Mouse (Mus musculus): ENCODE results near the gene Tbxa2r. TPM values are rescaled to one million over a fixed set of nuclear protein-coding genes. Genes with fewer than 3 reads are reported as not detected.

The Tbxa2r gene
- polyA plus RNA-seq, 1 experiment from 2014 or later = 3.6 TPM

GRCm38 (mm10) chr10:81289811-81290210, 38.7 kb upstream of the Tbxa2r start:
- H3K4me3 ChIP-seq (replicated peaks; ENCODE audit: low read length) = no peak overlapping the region
- WGBS = 61% methylated on average over 14 of the region's 14 CpGs
- H3K27ac ChIP-seq (ENCODE audit: low read length) = no peak overlapping the region
- H3K27me3 ChIP-seq (replicated peaks; ENCODE audit: control insufficient read depth, insufficient read depth, low read length) = peaks cover under 1% of the 10 kb centered on the region
- no peaks in the 10 kb centered on the region for H3K36me3 ChIP-seq (ENCODE audit: control insufficient read depth, insufficient read depth)
- H3K9me3 ChIP-seq (ENCODE audit: control insufficient read depth, low read length) = no peaks in the 10 kb centered on the region
- H3K4me1 ChIP-seq (replicated peaks; ENCODE audit: control insufficient read depth, insufficient read depth, low read length) = peaks cover 38% of the 10 kb centered on the region
- H3K9ac ChIP-seq (replicated peaks; ENCODE audit: low read depth, low read length) = no peak overlapping the region
- no peak overlapping the region for H3K4me2 ChIP-seq (ENCODE audit: low read length)
- no peak for ATAC-seq

GRCm38 (mm10) chr10:81290698-81291460, 37.7 kb upstream of the Tbxa2r start:
- no peak for ATAC-seq
- Histone ChIP-seq H3K9ac (replicated peaks; ENCODE audit: low read depth, low read length) (no peak overlapping the region), H3K27me3 (replicated peaks; ENCODE audit: control insufficient read depth, insufficient read depth, low read length) (no peaks in the 10 kb centered on the region), H3K4me2 (ENCODE audit: low read length) (no peak overlapping the region), H3K4me1 (replicated peaks; ENCODE audit: control insufficient read depth, insufficient read depth, low read length) (peaks cover 36% of the 10 kb centered on the region), H3K9me3 (ENCODE audit: control insufficient read depth, low read length) (no peaks in the 10 kb centered on the region), H3K36me3 (ENCODE audit: control insufficient read depth, insufficient read depth) (no peaks in the 10 kb centered on the region), H3K27ac (ENCODE audit: low read length) (no peak overlapping the region), H3K4me3 (replicated peaks; ENCODE audit: low read length) (no peak overlapping the region)
- 9% methylated on average over 24 of the region's 24 CpGs for WGBS

GRCm38 (mm10) chr10:81291511-81292104, 36.9 kb upstream of the Tbxa2r start, which contains the start of gene Tjp3:
Gene Tjp3 (minus strand): TSS chr10:81291581.
- Histone ChIP-seq H3K36me3 (ENCODE audit: control insufficient read depth, insufficient read depth) (no peaks in the 10 kb centered on the region), H3K27me3 (replicated peaks; ENCODE audit: control insufficient read depth, insufficient read depth, low read length) (no peaks in the 10 kb centered on the region), H3K27ac (ENCODE audit: low read length) (no peak within 1 kb of the TSS), H3K4me2 (ENCODE audit: low read length) (peak within 1 kb of the TSS; percentile 98; the same call in 1 of the 2 replicates), H3K9me3 (ENCODE audit: control insufficient read depth, low read length) (no peaks in the 10 kb centered on the region), H3K4me1 (replicated peaks; ENCODE audit: control insufficient read depth, insufficient read depth, low read length) (peaks cover 31% of the 10 kb centered on the region), H3K9ac (replicated peaks; ENCODE audit: low read depth, low read length) (no peak within 1 kb of the TSS), H3K4me3 (replicated peaks; ENCODE audit: low read length) (peak within 1 kb of the TSS; percentile 99; the same call in 1 of the 2 replicates)
- ATAC-seq = no peak
- WGBS = 76% methylated on average over 9 of the region's 9 CpGs

GRCm38 (mm10) chr10:81292554-81293333, 35.8 kb upstream of the Tbxa2r start, which contains the start of gene Pip5k1c:
Gene Pip5k1c (plus strand): TSS chr10:81292963.
- Histone ChIP-seq H3K36me3 (ENCODE audit: control insufficient read depth, insufficient read depth) (no peaks in the 10 kb centered on the region), H3K27ac (ENCODE audit: low read length) (peak within 1 kb of the TSS; percentile 92), H3K4me1 (replicated peaks; ENCODE audit: control insufficient read depth, insufficient read depth, low read length) (peaks cover 31% of the 10 kb centered on the region), H3K4me3 (replicated peaks; ENCODE audit: low read length) (peak within 1 kb of the TSS; percentile 99), H3K9ac (replicated peaks; ENCODE audit: low read depth, low read length) (peak within 1 kb of the TSS; percentile 95), H3K27me3 (replicated peaks; ENCODE audit: control insufficient read depth, insufficient read depth, low read length) (no peaks in the 10 kb centered on the region), H3K4me2 (ENCODE audit: low read length) (peak within 1 kb of the TSS; percentile 98), H3K9me3 (ENCODE audit: control insufficient read depth, low read length) (no peaks in the 10 kb centered on the region)
- WGBS = under 1% methylated on average over 65 of the region's 80 CpGs
- ATAC-seq = peak; percentile 96

- WGBS = 2% methylated on average over 25 of the region's 25 CpGs
- H3K36me3 ChIP-seq (ENCODE audit: control insufficient read depth, insufficient read depth) = no peaks in the 10 kb centered on the region
- peak overlapping the region; percentile 99 for H3K4me3 ChIP-seq (replicated peaks; ENCODE audit: low read length)
- H3K27ac ChIP-seq (ENCODE audit: low read length) = peak overlapping the region; percentile 92
- H3K4me1 ChIP-seq (replicated peaks; ENCODE audit: control insufficient read depth, insufficient read depth, low read length) = peaks cover 31% of the 10 kb centered on the region
- H3K27me3 ChIP-seq (replicated peaks; ENCODE audit: control insufficient read depth, insufficient read depth, low read length) = no peaks in the 10 kb centered on the region
- peak overlapping the region; percentile 95 for H3K9ac ChIP-seq (replicated peaks; ENCODE audit: low read depth, low read length)
- ATAC-seq = peak; percentile 26
- no peaks in the 10 kb centered on the region for H3K9me3 ChIP-seq (ENCODE audit: control insufficient read depth, low read length)
- peak overlapping the region; percentile 98 for H3K4me2 ChIP-seq (ENCODE audit: low read length)
Observed at GRCm38 (mm10) chr10:81293334-81294030, 35.0 kb upstream of the Tbxa2r start.

GRCm38 (mm10) chr10:81294442-81294841, 34.1 kb upstream of the Tbxa2r start:
- Histone ChIP-seq H3K27ac (ENCODE audit: low read length) (no peak overlapping the region), H3K9me3 (ENCODE audit: control insufficient read depth, low read length) (no peaks in the 10 kb centered on the region), H3K4me3 (replicated peaks; ENCODE audit: low read length) (peak overlapping the region; percentile 99), H3K4me1 (replicated peaks; ENCODE audit: control insufficient read depth, insufficient read depth, low read length) (peaks cover 29% of the 10 kb centered on the region), H3K9ac (replicated peaks; ENCODE audit: low read depth, low read length) (peak overlapping the region; percentile 95), H3K27me3 (replicated peaks; ENCODE audit: control insufficient read depth, insufficient read depth, low read length) (no peaks in the 10 kb centered on the region), H3K36me3 (ENCODE audit: control insufficient read depth, insufficient read depth) (no peaks in the 10 kb centered on the region), H3K4me2 (ENCODE audit: low read length) (peak overlapping the region; percentile 98)
- no peak for ATAC-seq
- WGBS = 68% methylated on average over 8 of the region's 8 CpGs

- no peak for ATAC-seq
- Histone ChIP-seq H3K9ac (replicated peaks; ENCODE audit: low read depth, low read length) (no peak overlapping the region), H3K4me3 (replicated peaks; ENCODE audit: low read length) (no peak overlapping the region), H3K9me3 (ENCODE audit: control insufficient read depth, low read length) (no peaks in the 10 kb centered on the region), H3K4me2 (ENCODE audit: low read length) (no peak overlapping the region; the same call in 1 of the 2 replicates), H3K36me3 (ENCODE audit: control insufficient read depth, insufficient read depth) (no peaks in the 10 kb centered on the region), H3K27ac (ENCODE audit: low read length) (no peak overlapping the region), H3K27me3 (replicated peaks; ENCODE audit: control insufficient read depth, insufficient read depth, low read length) (no peaks in the 10 kb centered on the region), H3K4me1 (replicated peaks; ENCODE audit: control insufficient read depth, insufficient read depth, low read length) (peaks cover 28% of the 10 kb centered on the region)
- 84% methylated on average over 6 of the region's 6 CpGs for WGBS
Observed at GRCm38 (mm10) chr10:81295185-81295584, 33.3 kb upstream of the Tbxa2r start.

GRCm38 (mm10) chr10:81297246-81297645, 31.3 kb upstream of the Tbxa2r start:
- Histone ChIP-seq H3K9ac (replicated peaks; ENCODE audit: low read depth, low read length) (no peak overlapping the region), H3K36me3 (ENCODE audit: control insufficient read depth, insufficient read depth) (no peaks in the 10 kb centered on the region), H3K4me1 (replicated peaks; ENCODE audit: control insufficient read depth, insufficient read depth, low read length) (peaks cover 19% of the 10 kb centered on the region), H3K4me2 (ENCODE audit: low read length) (no peak overlapping the region), H3K27ac (ENCODE audit: low read length) (no peak overlapping the region), H3K27me3 (replicated peaks; ENCODE audit: control insufficient read depth, insufficient read depth, low read length) (no peaks in the 10 kb centered on the region), H3K4me3 (replicated peaks; ENCODE audit: low read length) (no peak overlapping the region), H3K9me3 (ENCODE audit: control insufficient read depth, low read length) (no peaks in the 10 kb centered on the region)
- no peak for ATAC-seq
- WGBS = 84% methylated on average over 6 of the region's 6 CpGs

All from forebrain, embryonic 16.5 days (tissue).